Mouse (Mus musculus) myocyte (in vitro differentiated cells): ENCODE measurements around the gene Sdk1. TPM values are rescaled to one million over a fixed set of nuclear protein-coding genes. Genes with fewer than 3 reads are reported as not detected.

Experiments used
- H3K27me3 ChIP-seq: one replicate; pipeline ENCODE4 v1.6.1; 2011; ENCODE audit not compliant: control insufficient read depth, insufficient read depth, insufficient read length
- H3K36me3 ChIP-seq: one replicate; pipeline ENCODE4 v1.6.1; 2011; ENCODE audit not compliant: control insufficient read depth, insufficient read depth
- H3K4me2 ChIP-seq: one replicate; pipeline ENCODE4 v1.6.1; 2011; ENCODE audit warnings: low read depth, control low read depth
- H3K4me3 ChIP-seq: one replicate; pipeline ENCODE4 v1.5.1; 2011; ENCODE audit warnings: mild to moderate bottlenecking, control low read depth, moderate library complexity
- H3K79me2 ChIP-seq: one replicate; pipeline ENCODE4 v1.6.1; 2011; ENCODE audit not compliant: control insufficient read depth, insufficient read depth
- H3ac ChIP-seq: one replicate; pipeline ENCODE4 v1.6.1; 2011; ENCODE audit not compliant: control insufficient read depth, insufficient read length
- CEBPB ChIP-seq: IDR thresholded peaks from 2 replicates; pipeline ENCODE4 v1.6.1; 2011; ENCODE audit warnings: mild to moderate bottlenecking, moderate library complexity; ENCODE audit not compliant: poor library complexity, insufficient read depth, severe bottlenecking
- E2F4 ChIP-seq: IDR thresholded peaks from one replicate; pipeline ENCODE4 v1.6.1; 2011; ENCODE audit warnings: mild to moderate bottlenecking, control low read depth, moderate library complexity; ENCODE audit not compliant: insufficient read depth
- MAX ChIP-seq: IDR thresholded peaks from one replicate; pipeline ENCODE4 v1.6.1; 2011; ENCODE audit warnings: low read depth, mild to moderate bottlenecking, control low read depth
- MYOD1 ChIP-seq, 3 experiments: IDR thresholded peaks; one replicate each; pipeline ENCODE4 v1.6.1; 2011; ENCODE audit warnings: control low read depth in 2 of 3, low read depth in 2 of 3, mild to moderate bottlenecking in 2 of 3, moderate library complexity in 1 of 3; ENCODE audit not compliant: insufficient read length in 2 of 3, control insufficient read depth in 1 of 3
- MYOG ChIP-seq, 3 experiments: IDR thresholded peaks; one replicate each; pipeline ENCODE4 v1.6.1; 2011; ENCODE audit warnings: control low read depth in 2 of 3, low read depth in 2 of 3, mild to moderate bottlenecking in 2 of 3; ENCODE audit not compliant: insufficient read length in 2 of 3, control insufficient read depth in 1 of 3, insufficient read depth in 1 of 3
- POLR2A ChIP-seq: IDR thresholded peaks from one replicate; pipeline ENCODE4 v1.6.1; 2011; ENCODE audit warnings: low read depth, mild to moderate bottlenecking, control low read depth, moderate library complexity; ENCODE audit not compliant: insufficient read length
- POLR2AphosphoS2 ChIP-seq: IDR thresholded peaks from one replicate; pipeline ENCODE4 v1.6.1; 2011; ENCODE audit warnings: low read depth, control low read depth; ENCODE audit not compliant: insufficient read length
- REST ChIP-seq: IDR thresholded peaks from one replicate; pipeline ENCODE4 v1.6.1; 2011; ENCODE audit warnings: mild to moderate bottlenecking, control low read depth, moderate library complexity; ENCODE audit not compliant: insufficient read depth, insufficient read length
- SRF ChIP-seq: IDR thresholded peaks from one replicate; pipeline ENCODE4 v1.6.1; 2011; ENCODE audit warnings: low read depth; ENCODE audit not compliant: control insufficient read depth, insufficient read length
- TCF12 ChIP-seq: IDR thresholded peaks from one replicate; pipeline ENCODE4 v1.6.1; 2011; ENCODE audit warnings: mild to moderate bottlenecking, control low read depth; ENCODE audit not compliant: poor library complexity, insufficient read depth, severe bottlenecking
- TCF3 ChIP-seq: IDR thresholded peaks from one replicate; pipeline ENCODE4 v1.6.1; 2011; ENCODE audit warnings: low read depth, control low read depth; ENCODE audit not compliant: insufficient read length
- USF1 ChIP-seq: IDR thresholded peaks from one replicate; pipeline ENCODE4 v1.6.1; 2011; ENCODE audit warnings: low read depth, mild to moderate bottlenecking, control low read depth, moderate library complexity
- polyA plus RNA-seq: library from polyadenylated mRNA; unstranded; fragments of >200 nt; fragmentation: generic; extraction: Trizol; gene quantifications from one replicate; pipeline ENCODE4 v1.2.1, GENCODE M21; 2012; ENCODE audit warnings: missing spikeins

Gene Sdk1
- polyA plus RNA-seq, 1 experiment, result 1.6 TPM

DNA sequence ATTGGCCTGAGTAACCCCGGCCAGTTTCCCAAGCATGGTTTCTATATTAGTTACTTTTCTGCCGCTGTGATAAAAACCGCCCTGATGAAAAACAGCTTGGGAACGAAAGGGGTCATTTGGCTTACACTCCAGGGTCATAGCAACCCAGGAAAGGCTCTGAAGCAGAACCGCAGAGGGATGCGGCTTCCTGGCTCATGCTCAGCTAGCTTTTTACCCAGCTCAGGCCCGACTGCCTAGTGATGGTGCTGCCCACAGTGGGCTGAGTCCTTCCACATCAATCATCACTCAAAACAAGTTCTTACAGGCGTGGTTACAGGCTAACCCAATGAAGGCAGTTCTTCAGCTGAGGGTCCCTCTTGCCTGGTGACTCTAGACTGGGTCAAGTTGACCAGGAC, 988.5 kb downstream of the Sdk1 start:
- H3K4me3 ChIP-seq, result no peak overlapping the region
- TF ChIP-seq MYOD1 (IDR thresholded peaks at IDR 0.05; ENCODE audit: control insufficient read depth in 1 of 3, insufficient read length in 2 of 3, low read depth in 2 of 3) (no peak), POLR2A (no peak), TCF12 (no peak), MYOG (IDR thresholded peaks at IDR 0.05; ENCODE audit: control insufficient read depth in 1 of 3, insufficient read depth in 1 of 3, insufficient read length in 2 of 3, low read depth in 2 of 3) (no peak), TCF3 (no peak), SRF (no peak)

GRCm38 (mm10) chr5:142240288-142240687, 999.0 kb downstream of the Sdk1 start:
- no peaks in the 10 kb centered on the region for H3K27me3 ChIP-seq
- no peak overlapping the region for H3K4me2 ChIP-seq
- no peaks in the 10 kb centered on the region for H3K36me3 ChIP-seq
- no peak overlapping the region for H3K4me3 ChIP-seq
- TF ChIP-seq MAX, result no peak
- TF ChIP-seq USF1, result no peak
- no peak for TF ChIP-seq REST
- no peak for TF ChIP-seq CEBPB
- TF ChIP-seq POLR2AphosphoS2, result no peak
- no peak for TF ChIP-seq TCF12
- TF ChIP-seq MYOG (IDR thresholded peaks at IDR 0.05; ENCODE audit: control insufficient read depth in 1 of 3, insufficient read depth in 1 of 3, insufficient read length in 2 of 3, low read depth in 2 of 3), result no peak
- no peak for TF ChIP-seq SRF
- TF ChIP-seq MYOD1 (IDR thresholded peaks at IDR 0.05; ENCODE audit: control insufficient read depth in 1 of 3, insufficient read length in 2 of 3, low read depth in 2 of 3), result no peak
- no peak for TF ChIP-seq E2F4
- no peak for TF ChIP-seq TCF3
- TF ChIP-seq POLR2A, result no peak
- no peaks in the 10 kb centered on the region for H3K79me2 ChIP-seq
- H3ac ChIP-seq, result no peak overlapping the region

More for the DNA sequence above, 988.5 kb downstream of the Sdk1 start:
- Histone ChIP-seq H3K4me2 (no peak overlapping the region), H3K27me3 (no peaks in the 10 kb centered on the region), H3ac (no peak overlapping the region), H3K79me2 (no peaks in the 10 kb centered on the region), H3K36me3 (no peaks in the 10 kb centered on the region)

DNA sequence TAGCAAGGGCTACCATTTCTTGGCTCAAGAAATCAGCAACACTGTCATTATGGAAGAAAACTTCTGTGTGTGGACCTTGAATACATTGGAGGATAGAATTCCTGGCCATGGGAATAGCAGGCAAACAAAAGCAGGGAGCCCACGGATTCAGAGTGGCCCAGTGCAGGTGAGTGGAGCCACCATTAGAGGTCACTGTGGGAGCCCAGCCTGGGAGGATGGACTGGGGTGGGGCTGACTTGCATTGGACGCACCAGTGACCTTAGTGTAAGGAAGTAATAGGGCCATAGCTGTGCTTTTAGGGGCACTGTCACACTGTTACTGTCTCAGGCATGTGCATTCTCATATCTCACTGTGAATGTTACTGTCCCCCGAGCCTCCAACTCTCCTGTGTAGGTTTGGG, 1001.3 kb downstream of the Sdk1 start:
- H3K4me2 ChIP-seq, result no peak overlapping the region
- TF ChIP-seq MYOD1 (IDR thresholded peaks at IDR 0.05; ENCODE audit: control insufficient read depth in 1 of 3, insufficient read length in 2 of 3, low read depth in 2 of 3) (no peak), REST (no peak), CEBPB (no peak), MAX (no peak), TCF12 (no peak), TCF3 (no peak), USF1 (no peak), SRF (no peak), MYOG (IDR thresholded peaks at IDR 0.05; ENCODE audit: control insufficient read depth in 1 of 3, insufficient read depth in 1 of 3, insufficient read length in 2 of 3, low read depth in 2 of 3) (no peak), POLR2AphosphoS2 (no peak), POLR2A (no peak), E2F4 (no peak)
- H3K79me2 ChIP-seq, result no peaks in the 10 kb centered on the region
- no peak overlapping the region for H3ac ChIP-seq
- no peaks in the 10 kb centered on the region for H3K36me3 ChIP-seq
- no peak overlapping the region for H3K4me3 ChIP-seq
- no peaks in the 10 kb centered on the region for H3K27me3 ChIP-seq

- Histone ChIP-seq H3ac (no peak overlapping the region), H3K79me2 (no peaks in the 10 kb centered on the region), H3K4me3 (no peak overlapping the region), H3K27me3 (no peaks in the 10 kb centered on the region), H3K4me2 (no peak overlapping the region), H3K36me3 (no peaks in the 10 kb centered on the region)
- no peak for TF ChIP-seq CEBPB
- TF ChIP-seq E2F4, result no peak
- no peak for TF ChIP-seq MAX
- TF ChIP-seq USF1, result no peak
- TF ChIP-seq MYOD1 (IDR thresholded peaks at IDR 0.05; ENCODE audit: control insufficient read depth in 1 of 3, insufficient read length in 2 of 3, low read depth in 2 of 3), result no peak
- TF ChIP-seq TCF12, result no peak
- no peak for TF ChIP-seq POLR2AphosphoS2
- no peak for TF ChIP-seq TCF3
- TF ChIP-seq SRF, result no peak
- no peak for TF ChIP-seq POLR2A
These were observed 1001.8 kb downstream of the Sdk1 start for GRCm38 (mm10) chr5:142243069-142243468.

DNA sequence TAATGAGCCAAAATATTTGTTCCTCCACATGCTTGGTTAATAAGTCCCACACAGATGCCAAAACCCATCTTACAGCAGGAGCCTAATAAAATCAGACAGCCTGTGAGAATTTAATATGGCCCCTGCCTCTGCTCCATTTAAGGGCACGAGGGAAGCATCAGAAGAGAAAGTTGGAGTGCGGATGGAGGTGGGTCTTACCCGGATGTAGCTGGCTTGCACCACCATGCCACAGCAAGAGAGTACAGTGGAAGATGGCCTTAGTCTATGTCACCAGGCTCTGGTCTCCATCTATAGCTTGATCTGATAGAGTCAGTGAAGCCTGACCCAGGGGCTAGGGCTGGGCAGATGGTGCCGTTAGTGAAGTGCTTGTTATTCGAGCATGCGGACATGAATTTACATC, 1014.9 kb downstream of the Sdk1 start:
- Histone ChIP-seq H3K4me2 (no peak overlapping the region), H3K36me3 (no peaks in the 10 kb centered on the region), H3K27me3 (no peaks in the 10 kb centered on the region), H3K4me3 (no peak overlapping the region), H3K79me2 (no peaks in the 10 kb centered on the region), H3ac (no peak overlapping the region)
- TF ChIP-seq E2F4 (no peak), SRF (no peak), POLR2A (no peak), REST (no peak), MYOD1 (IDR thresholded peaks at IDR 0.05; ENCODE audit: control insufficient read depth in 1 of 3, insufficient read length in 2 of 3, low read depth in 2 of 3) (no peak), CEBPB (no peak), USF1 (no peak), TCF12 (no peak), MYOG (IDR thresholded peaks at IDR 0.05; ENCODE audit: control insufficient read depth in 1 of 3, insufficient read depth in 1 of 3, insufficient read length in 2 of 3, low read depth in 2 of 3) (no peak), TCF3 (no peak), MAX (no peak), POLR2AphosphoS2 (no peak)
